Mouse (Mus musculus) large intestine, adult 2 months (tissue): ENCODE data around the gene Clip1. TPM values are rescaled to one million over a fixed set of nuclear protein-coding genes. Genes with fewer than 3 reads are reported as not detected.
"Not testable (repeated sequence)": the region's sequence is repeated elsewhere in the genome, so short reads cannot be mapped to it uniquely, and the experiment has no call there.

Experiments used
- DNase-seq: peaks from one replicate; pipeline ENCODE4 v3.0.0-alpha.2; 2012; ENCODE audit warnings: low read depth, low spot score
- WGBS: fragments of 180-500 bp; shearing (Covaris S2); methylation state at CpG from one replicate; pipeline ENCODE4 v1.1.7; 2018; 5-methylcytosine and 5-hydroxymethylcytosine counted together
- polyA plus RNA-seq: library from polyadenylated mRNA; depleted of rRNA; stranded (reverse); fragments of >200 nt; gene quantifications from 2 replicates; pipeline ENCODE4 v1.2.3, GENCODE M21; 2012; rRNA removed

Gene Clip1
- 9.2 and 11.3 TPM in 2 replicates for polyA plus RNA-seq

DNA sequence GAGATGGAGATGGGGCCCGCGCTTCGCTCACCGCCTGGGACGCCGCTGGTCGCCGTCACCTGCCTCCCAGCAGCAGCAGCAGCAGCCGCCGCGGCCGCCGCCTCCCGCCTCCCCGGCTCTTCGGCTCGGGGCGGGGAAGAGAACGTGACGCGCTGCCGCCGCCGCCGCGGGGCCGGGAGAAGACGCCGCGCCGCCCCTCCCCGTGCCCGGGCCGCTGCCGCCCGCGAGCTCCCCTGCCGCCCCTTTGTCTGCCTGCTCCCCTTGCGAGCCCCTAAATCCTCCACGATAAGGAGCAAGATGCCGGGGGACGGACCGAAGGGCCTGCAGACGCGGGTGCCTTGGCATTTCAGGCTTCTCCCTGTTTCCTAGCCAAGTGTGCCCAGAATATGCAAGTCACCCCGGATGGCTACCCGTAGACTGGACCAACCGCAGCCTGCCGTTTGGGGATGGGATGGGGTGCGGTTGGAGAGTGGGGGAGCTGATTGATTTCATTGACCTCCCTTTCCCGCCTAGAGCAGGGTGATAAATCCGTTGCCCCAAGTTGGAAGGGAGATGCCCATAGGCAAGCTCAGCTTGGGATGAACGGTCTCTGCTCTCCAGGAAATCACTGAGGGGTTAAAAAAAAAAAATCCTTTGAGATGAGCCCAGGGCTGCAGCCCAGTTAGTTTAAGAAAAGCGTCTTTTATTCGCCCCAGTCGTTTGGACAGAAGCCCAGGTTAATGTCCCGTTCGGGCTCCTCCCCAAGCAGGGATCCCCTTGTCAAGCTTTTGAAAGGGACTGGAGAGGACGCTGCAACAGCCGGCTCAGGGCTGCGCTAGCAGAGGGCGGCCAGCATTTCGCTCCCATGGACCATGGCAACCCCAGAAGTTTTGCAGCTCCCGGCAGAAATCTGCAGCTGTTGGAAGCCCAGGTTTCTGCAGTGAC, at the start of gene Clip1:
Clip1 (minus strand) TSS at position 398 of the 924 bp plus-strand sequence.
- no peak for DNase-seq
- WGBS = 1% methylated on average over 64 of the region's 64 CpGs

DNA sequence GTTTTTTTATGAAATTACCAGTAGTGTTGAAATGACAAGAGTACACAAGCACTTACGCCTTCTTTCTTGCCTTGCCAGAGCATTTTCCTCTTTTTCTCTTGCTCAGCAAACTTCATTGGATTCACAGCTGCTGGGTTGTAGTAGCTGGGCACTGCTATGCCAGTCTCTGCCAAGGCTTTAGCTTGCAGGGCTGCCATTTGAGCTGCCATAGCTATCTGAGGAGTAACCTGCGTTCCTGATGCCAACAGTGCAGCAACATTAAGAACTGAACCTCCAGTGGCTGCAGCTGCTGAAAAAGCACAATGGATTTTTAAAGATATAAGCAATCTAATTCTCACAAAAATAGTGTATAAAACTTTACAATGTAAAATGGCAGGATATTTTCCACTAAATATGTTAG, 46.6 kb upstream of the Clip1 start:
- WGBS = 97% methylated on average over 2 of the region's 2 CpGs
- DNase-seq = no peak

DNA sequence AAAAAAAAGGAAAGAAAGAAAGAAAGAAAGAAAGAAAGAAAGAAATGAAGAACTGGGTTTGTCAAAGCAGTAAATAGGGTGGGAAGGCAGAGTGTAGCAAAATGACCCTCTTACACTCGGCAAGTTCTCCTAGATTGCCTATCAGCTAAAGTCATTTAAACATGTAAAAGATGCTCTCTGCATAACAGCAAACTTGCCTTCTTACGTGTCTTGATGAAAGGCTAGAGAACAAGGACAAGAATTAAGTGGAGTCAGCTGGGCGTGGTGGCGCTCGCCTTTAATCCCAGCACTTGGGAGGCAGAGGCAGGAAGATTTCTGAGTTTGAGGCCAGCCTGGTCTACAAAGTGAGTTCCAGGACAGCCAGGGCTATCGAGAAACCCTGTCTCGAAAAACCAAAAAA, 39.4 kb upstream of the Clip1 start:
- not testable (repeated sequence) for DNase-seq
- 88% methylated on average over 7 of the region's 7 CpGs for WGBS

DNA sequence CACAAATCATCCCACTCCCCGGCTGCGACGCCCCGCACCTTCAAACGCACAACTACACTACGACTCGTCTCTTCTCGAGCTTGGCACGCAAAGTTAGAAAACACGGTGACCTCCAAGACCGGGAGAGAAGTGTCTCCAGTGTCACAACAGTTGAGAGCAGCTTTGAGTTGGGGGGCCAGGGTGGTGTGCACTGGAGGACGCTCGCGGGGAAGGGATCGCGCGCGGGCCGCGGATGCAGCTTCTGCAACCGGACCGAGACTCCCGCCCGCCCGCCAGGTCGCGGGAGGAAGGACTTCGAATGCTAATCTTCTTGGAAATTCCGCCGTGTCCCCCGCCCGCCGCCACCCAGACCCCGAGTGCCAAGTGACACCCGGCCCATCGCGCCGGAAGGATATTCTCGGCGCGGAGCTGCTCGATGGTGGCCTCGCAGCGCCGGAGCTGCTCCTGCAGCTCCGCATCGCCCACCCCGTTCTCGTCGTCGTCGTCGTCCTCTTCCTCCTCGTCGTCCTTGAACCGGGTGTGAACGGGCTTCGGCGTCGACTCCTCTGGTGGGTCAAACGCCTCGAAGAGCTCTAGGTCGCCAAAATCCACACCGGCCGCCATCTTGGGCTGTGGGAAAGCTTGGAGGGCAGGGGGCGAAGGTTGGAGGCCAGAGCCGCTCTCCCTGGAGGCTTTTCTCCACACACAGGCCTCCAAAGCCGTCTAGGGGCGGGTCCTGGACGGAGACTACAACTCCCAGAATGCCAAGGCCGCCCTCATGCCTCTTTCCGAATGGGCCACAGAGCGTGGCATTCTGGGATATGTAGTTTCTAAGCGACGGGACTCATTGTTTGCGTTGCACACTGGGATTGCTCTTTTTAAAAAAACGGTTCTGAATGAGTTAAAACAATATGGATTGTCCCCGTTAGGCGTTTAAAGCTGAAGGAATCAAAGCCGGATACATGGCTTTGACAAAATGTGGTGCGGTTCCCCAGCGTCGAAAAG, 36.2 kb upstream of the Clip1 start, which contains the start of gene Zcchc8:
Zcchc8 (minus strand) TSS at position 773 of the 984 bp plus-strand sequence.
- WGBS = under 1% methylated on average over 83 of the region's 83 CpGs
- DNase-seq = peak; percentile 96

DNA sequence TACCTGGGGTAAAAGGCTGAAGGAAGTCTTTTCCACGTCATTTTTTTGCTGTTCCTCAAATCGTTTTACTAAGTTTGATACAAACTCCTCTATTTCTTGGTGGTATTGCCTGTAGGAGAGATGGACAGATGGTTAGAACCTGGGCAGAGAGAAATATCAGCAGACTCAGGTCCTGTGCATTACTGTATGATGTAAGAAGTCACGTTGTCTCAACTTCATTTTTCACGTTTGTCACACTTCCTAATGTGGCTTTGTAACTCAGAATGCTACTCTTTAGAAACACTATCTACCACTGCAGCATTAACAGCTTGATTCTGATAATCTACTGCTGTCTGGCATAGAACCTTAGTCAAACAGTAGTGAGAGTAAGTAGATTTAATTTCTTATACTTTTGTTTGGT, 30.2 kb upstream of the Clip1 start:
- 82% methylated on average over 4 of the region's 4 CpGs for WGBS
- DNase-seq = no peak

DNA sequence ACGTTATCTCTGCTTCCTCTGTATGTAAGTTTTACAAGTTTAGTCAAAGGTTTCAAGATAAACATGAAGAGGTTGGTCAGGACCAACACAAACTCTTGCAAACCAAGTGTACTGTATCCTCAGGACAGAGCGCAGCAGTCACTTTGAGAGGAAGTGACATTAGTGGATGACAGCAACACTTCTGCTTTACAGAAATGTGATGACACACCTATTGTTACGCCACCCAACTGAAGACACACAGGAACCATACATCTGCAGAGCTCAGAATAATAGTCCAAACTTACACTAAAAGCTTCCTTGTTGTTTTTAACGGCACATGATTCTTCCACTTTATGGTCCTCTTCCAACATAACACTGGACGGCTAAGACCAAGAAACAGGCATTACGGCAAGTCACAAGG, 29.4 kb upstream of the Clip1 start:
- 80% methylated on average over 6 of the region's 6 CpGs for WGBS
- no peak for DNase-seq

DNA sequence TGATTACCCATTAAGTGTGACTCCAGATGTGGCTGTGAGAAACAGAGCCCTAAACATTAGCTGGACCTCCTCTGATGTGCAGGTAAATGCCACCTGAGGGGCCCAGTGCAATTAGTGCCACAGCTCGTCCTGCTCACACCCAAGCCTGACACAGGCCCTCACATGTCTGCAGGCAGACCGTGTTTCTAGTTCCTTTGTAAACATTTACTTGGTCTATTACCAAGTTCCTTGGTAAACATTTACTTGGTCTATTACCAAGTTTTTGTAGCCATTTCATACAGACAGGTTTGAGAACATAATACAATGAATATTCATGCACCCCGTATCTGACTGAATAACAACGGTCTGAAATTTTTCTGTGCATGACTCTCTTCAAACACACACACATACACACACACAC, 25.2 kb upstream of the Clip1 start:
- DNase-seq = no peak
- 30% methylated on average over 4 of the region's 4 CpGs for WGBS

DNA sequence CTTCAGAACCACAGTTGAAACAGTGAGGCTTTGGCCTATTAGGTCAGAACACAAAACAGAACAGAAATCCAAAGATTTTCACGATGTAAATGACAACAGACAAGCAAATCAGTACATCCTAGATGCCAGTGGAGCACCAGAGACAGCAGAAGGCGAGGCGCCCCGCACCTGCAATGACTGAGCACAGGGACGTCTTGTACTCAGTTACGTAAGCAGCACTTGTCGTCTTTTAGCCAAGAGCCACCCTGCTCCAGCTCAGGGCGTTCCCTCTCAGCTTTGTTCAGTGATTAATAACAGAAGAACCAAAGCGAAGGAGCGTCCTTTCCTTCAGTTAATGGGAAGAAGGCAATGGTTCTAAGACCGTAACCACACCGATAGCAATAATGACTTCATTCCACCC, 24.2 kb upstream of the Clip1 start:
- no peak for DNase-seq
- 93% methylated on average over 12 of the region's 12 CpGs for WGBS

DNA sequence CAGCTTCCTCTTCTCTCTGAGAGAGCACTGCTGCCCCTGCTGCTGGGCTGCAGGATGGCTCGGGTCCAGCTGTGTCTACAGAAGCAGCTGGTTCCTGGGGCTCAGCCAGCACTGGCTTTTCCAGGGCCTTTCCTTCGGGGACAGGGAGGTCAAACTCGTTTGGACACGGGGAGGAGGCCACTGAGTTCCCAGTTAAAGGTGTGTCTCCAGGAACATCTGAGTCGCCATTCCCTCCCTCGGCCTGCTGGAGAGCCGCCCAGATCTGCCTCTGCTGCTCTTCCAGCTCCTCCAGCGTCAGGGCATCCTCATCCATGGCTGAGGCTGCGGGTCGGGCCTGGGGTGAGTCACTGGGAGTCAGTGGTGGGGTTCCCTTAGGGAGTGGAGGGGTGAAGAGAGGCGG, 16.2 kb upstream of the Clip1 start:
- no peak for DNase-seq
- 22% methylated on average over 11 of the region's 11 CpGs for WGBS

DNA sequence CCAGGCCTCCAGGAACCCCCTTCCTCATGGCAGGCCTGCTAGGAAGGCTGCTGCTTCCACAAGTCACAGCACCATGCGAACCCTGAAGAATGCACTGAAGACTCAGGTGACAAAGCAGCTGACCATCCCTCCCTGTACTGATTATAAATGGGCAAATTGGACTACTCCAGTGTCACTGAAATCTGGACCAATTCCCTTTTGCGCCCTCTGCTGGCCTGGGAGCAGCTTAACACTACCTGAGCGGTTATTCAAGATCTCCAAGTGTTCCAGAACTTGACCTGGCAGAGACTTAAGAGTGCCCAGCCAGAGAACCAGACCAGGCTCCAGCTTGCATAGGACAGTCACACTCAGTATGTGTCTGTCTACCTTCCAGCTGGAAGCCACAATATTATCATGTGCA, 14.8 kb upstream of the Clip1 start:
- WGBS = 18% methylated on average over 3 of the region's 3 CpGs
- no peak for DNase-seq

DNA sequence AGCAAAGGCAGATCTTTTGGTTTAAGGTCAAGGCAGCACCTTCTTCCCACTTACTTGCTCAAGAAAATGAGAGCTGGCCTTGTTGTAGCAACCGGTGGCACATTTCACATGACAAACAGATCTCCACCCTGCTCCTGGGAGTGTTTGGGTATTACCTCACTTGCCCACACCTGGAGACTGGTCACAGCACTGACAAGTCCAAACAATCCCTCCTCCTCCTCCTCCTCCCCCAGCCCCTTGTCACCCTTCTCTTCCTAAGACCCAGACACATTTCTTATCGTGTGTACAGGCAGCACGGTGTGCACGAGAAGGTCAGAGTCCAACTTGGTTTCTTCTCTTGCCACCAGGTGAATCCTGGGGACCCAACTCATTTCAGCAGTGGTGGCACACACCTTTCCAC, 12.5 kb upstream of the Clip1 start:
- no peak for DNase-seq
- WGBS = 38% methylated on average over 4 of the region's 4 CpGs

DNA sequence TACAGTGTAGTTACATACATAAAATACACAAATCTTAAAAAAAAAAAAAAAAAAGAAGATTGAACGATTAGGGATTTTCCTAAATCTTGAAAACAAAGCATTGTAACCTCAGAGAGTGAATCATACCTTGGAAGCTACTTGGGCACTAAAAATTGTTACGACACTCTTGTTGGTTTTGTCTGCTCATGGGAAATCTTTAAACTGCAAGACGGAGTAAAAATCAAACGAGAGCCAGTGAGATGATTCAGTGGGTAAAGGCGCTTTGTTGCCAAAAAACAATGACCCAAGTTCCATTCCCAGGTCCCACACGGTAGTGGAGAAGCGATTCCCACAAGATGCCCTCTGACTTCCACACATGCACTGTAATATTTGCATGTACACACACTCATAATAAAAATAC, 11.8 kb upstream of the Clip1 start:
- 47% methylated on average over 7 of the region's 7 CpGs for WGBS
- DNase-seq = no peak

DNA sequence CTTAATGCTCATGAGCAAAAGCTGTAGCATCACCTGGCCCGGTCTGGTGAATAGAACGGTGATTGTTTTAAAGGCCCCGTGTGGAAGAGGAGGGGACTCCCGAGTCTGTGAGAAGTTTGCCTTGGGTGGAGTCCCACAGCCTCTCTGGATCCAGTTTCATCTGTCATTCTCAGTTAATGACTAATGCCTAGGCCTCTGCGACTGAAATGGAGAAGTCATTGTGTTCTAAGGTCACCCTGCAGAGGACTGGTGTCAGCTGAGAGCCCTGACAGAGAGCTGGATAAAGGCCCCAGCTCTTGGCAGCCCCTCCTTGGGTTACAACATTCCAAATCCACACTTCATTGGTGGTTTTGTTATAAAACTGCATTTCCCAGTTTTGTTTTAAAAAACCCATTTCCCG, 10.1 kb upstream of the Clip1 start:
- no peak for DNase-seq
- 21% methylated on average over 6 of the region's 6 CpGs for WGBS

DNA sequence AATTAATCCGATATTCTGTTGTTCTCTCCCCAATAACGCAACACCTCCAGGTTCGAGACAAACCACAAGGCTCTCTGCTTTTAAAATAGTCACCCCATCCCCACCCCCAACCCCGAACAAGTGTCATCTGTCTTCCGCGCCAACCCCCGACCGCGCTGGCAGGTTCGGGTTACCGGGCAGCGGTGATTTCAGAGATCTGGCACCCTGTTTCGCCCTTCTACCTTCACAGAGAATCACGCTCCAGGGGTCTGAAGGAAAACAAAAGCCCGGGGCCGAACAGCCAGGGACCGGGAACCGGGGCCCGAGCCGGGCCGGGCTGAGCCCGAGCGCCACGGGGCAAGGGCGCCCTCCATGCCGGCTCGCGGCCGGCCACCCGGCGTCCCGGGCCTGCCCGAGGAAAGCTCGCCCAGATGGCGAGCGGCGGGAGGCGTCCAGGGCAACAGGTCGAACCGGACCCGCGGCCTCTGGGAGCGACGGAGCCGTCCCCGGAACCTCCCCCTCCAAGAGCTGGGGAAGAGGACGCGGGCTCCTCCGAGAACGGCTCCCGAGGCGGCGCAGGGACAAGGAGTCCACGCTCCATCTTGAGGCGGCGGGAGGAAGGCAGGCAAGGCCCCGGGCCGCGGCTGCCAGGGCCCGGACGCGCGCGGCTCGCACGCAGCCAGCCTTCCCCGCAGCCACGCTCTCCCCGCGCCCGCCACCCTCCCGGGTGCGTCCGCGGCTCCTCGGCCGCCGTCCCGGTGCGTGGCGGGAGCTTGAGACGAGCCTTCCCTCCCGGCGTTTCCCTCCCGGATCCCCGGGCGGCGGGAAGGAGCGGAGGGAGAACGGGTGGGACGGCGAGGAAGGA, 819 bp downstream of the Clip1 start:
- DNase-seq = no peak
- under 1% methylated on average over 86 of the region's 92 CpGs for WGBS

DNA sequence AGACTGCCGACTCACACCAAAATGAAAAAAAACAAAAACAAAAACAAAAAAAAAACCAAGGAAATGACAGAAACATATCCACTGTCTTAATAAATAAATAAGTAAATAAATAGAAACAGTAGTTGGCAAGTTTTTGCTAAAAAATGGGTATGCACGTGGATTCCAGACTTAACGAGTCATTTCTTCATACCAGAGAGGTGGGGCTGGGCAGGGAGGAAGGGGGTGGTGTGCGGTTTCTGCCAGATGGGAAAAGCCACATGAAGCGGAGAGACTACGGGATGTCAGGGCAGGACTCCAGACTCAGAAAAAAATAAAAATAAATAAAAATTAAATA, 1.4 kb downstream of the Clip1 start:
- WGBS = 5% methylated on average over 6 of the region's 6 CpGs
- DNase-seq = no peak

DNA sequence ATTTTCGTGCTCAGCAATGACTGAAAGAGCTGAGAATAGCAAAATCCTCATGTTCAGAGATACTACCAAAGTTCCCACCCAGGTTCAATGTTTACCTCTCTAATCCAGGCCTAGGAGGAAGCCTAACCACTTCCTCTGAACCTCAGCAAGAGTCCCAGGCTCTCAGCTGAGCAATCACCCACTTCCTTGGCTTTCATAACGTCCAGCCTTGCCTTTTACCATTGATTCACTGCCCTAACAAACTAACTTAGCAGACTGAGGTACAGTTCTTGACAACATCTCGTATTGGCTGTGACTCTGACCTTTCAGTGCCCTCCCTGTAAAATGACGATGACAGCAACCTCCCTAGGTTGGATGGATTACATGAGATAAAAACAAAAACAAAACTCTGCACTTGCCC, 2.0 kb downstream of the Clip1 start:
- 26% methylated on average over 4 of the region's 4 CpGs for WGBS
- no peak for DNase-seq

DNA sequence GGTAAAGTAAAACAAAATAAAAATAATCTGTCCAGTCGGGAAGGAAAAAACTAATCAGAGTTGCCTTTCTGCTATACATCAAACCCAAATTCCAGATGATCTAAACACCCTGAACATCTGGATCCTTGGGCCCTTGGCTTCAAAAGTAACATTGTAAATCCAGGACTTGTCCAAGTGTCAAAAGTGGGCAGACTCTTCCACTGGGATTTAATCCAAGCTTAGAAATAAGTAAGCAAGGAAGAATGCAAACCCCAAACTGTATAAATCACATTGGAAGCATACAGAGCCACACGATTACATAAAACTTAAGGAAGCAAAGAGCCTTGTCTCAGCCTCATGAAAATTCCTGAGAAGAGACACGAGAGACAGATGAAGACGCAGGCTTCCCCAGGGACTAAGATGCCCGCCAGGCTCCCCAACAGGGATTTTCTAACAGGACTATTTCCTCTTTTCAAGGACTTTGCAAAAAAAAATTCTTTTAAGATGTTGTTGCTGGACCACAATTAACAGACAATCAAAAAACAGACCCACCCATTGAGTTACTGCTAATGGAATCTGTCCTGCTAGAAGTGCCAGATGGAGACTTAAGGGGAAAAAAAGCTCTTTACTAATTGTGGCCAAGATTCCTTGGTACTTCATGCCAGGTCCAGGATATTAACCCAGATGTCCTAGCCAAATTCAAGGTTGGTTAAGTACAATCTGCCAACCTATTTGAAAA, 4.7 kb downstream of the Clip1 start:
- WGBS = 49% methylated on average over 5 of the region's 5 CpGs
- DNase-seq = no peak

DNA sequence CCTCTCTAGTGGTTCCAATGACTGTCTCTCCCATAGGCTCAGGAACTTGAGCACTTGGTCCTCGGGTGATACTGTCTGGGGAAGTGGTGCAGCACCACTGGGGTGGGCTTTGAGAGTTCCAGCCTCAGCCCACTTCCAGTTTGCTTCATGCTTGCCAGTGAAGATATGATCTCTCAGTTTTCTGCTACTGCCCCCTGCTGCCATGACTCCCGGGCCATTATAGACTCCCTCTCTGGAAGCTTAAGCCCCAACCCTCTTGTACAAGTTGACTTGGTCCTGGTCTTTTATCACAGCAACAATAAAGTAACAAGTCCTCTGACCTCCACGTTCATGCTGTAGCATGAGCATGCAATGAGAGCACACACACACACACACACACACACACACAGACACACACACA, 5.3 kb downstream of the Clip1 start:
- WGBS = 72% methylated on average over 3 of the region's 3 CpGs

DNA sequence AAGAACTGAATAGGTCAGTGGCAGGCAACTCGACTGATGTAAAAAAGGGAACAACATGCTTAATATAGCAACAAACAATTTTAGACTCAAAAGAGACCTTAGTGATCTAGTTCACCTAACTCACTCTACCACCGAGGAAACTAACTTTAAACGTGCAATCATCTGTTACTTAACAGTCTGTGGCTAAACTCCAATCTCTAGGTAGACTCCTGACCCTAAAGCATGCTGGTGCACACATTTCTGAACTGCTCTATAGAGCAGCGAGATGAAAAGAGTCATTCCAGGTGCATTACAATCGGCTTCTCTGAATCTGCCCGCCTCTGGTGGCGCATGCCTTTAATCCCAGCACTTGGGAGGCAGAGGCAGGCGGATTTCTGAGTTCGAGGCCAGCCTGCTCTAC, 8.7 kb downstream of the Clip1 start:
- 72% methylated on average over 9 of the region's 9 CpGs for WGBS
- no peak for DNase-seq

More for the DNA sequence above, 5.3 kb downstream of the Clip1 start:
- DNase-seq = no peak
